Mouse (Mus musculus): ENCODE results near the gene Zbtb11.

GRCm38 (mm10) chr16:55970416-55970815 is 3.3 kb upstream of the Zbtb11 start:
- TF ChIP-seq CTCF (IDR thresholded peaks at IDR 0.05; ENCODE audit: low read depth, low read length) (no peak), POLR2A (IDR thresholded peaks at IDR 0.05; ENCODE audit: extremely low read depth, insufficient read depth, low read length) (no peak)

All from liver, adult 2 months (tissue).